Mouse (Mus musculus) kidney, embryonic 14.5 days (tissue): ENCODE measurements around the gene Ypel3. TPM values are rescaled to one million over a fixed set of nuclear protein-coding genes. Genes with fewer than 3 reads are reported as not detected.
A peak's percentile ranks its signal among the peaks of the same experiment; 100 is the strongest.

Source experiments
- ATAC-seq: fragments of 200-750 bp; cut with Nextera tagmentation; 2 replicates; pipeline ENCODE4 v1.8.0; 2017; ENCODE audit warnings: moderate number of reproducible peaks, mild to moderate bottlenecking, moderate TSS enrichment, moderate library complexity; ENCODE audit not compliant: low FRiP score, low TSS enrichment
- H3K27ac ChIP-seq: fragments of 300-500 bp; sonication (generic); 2 replicates; pipeline ENCODE4 v1.5.1; 2014; ENCODE audit warnings: low read depth, mild to moderate bottlenecking, low read length, moderate library complexity, mixed read lengths
- H3K27me3 ChIP-seq: fragments of 300-500 bp; sonication (generic); 2 replicates; pipeline ENCODE4 v1.6.1; 2014; ENCODE audit warnings: mild to moderate bottlenecking, low read length; ENCODE audit not compliant: control insufficient read depth, insufficient read depth
- H3K36me3 ChIP-seq: fragments of 300-500 bp; sonication (generic); 2 replicates; pipeline ENCODE4 v1.6.1; 2014; ENCODE audit warnings: low read length, mixed read lengths; ENCODE audit not compliant: control insufficient read depth, insufficient read depth
- H3K4me1 ChIP-seq: fragments of 300-500 bp; sonication (generic); 2 replicates; pipeline ENCODE4 v1.6.1; 2014; ENCODE audit warnings: low read length, mixed read lengths; ENCODE audit not compliant: control insufficient read depth, insufficient read depth
- H3K4me2 ChIP-seq: fragments of 300-500 bp; sonication (generic); replicated peaks from 2 replicates; pipeline ENCODE4 v1.6.1; 2014; ENCODE audit warnings: low read depth, mild to moderate bottlenecking, low read length
- H3K4me3 ChIP-seq: fragments of 300-500 bp; sonication (generic); 2 replicates; pipeline ENCODE4 v1.5.1; 2014; ENCODE audit warnings: mild to moderate bottlenecking, low read length
- H3K9ac ChIP-seq: fragments of 300-500 bp; sonication (generic); 2 replicates; pipeline ENCODE4 v1.6.1; 2014; ENCODE audit warnings: low read depth, mild to moderate bottlenecking, low read length, moderate library complexity
- H3K9me3 ChIP-seq: fragments of 300-500 bp; sonication (generic); 2 replicates; pipeline ENCODE4 v1.6.1; 2016; ENCODE audit warnings: low read length; ENCODE audit not compliant: control insufficient read depth
- WGBS: fragments of 180-500 bp; shearing (Covaris S2); extraction: QIAGEN DNeasy Blood & Tissue Kit; methylation state at CpG from one replicate; pipeline ENCODE4 v1.1.7; 2014; 5-methylcytosine and 5-hydroxymethylcytosine counted together
- polyA plus RNA-seq: library from polyadenylated mRNA; unstranded; fragments of >200 nt; fragmentation: Nextera tagmentation; extraction: Ambion mirVana; gene quantifications from 2 replicates; pipeline ENCODE4 v1.2.1, GENCODE M21; 2014

Ypel3 gene
- polyA plus RNA-seq, 1 experiment from 2014 or later: 87.5 TPM

- no peak overlapping the region for H3K4me2 ChIP-seq
- H3K4me3 ChIP-seq: no peak overlapping the region
- H3K4me1 ChIP-seq: peaks cover 24% of the 10 kb centered on the region
- peaks cover 39% of the 10 kb centered on the region for H3K36me3 ChIP-seq
- H3K9me3 ChIP-seq: no peaks in the 10 kb centered on the region
- 0 out of 2 replicates have a peak overlapping the region, but pooled peaks have one; percentile 12 for H3K9ac ChIP-seq
- no peak overlapping the region for H3K27ac ChIP-seq
- no peaks in the 10 kb centered on the region for H3K27me3 ChIP-seq
- 66% methylated on average over 13 of the region's 13 CpGs for WGBS
- ATAC-seq: no peak
Observed at GRCm38 (mm10) chr7:126782693-126783092, 5.9 kb downstream of the Ypel3 start.

- 52% methylated on average over 7 of the region's 7 CpGs for WGBS
- ATAC-seq: no peak
- Histone ChIP-seq H3K9me3 (no peaks in the 10 kb centered on the region), H3K9ac (no peak overlapping the region), H3K4me2 (no peak overlapping the region), H3K27me3 (no peaks in the 10 kb centered on the region), H3K4me3 (no peak overlapping the region), H3K36me3 (peaks cover 57% of the 10 kb centered on the region), H3K4me1 (peaks cover 18% of the 10 kb centered on the region), H3K27ac (no peak overlapping the region)
Observed at GRCm38 (mm10) chr7:126784469-126784868, 7.7 kb downstream of the Ypel3 start.

GRCm38 (mm10) chr7:126785056-126785455 is 8.3 kb downstream of the Ypel3 start:
- Histone ChIP-seq H3K27ac (no peak overlapping the region), H3K27me3 (no peaks in the 10 kb centered on the region), H3K9ac (no peak overlapping the region), H3K4me2 (no peak overlapping the region), H3K4me1 (peaks cover 13% of the 10 kb centered on the region), H3K9me3 (no peaks in the 10 kb centered on the region), H3K4me3 (no peak overlapping the region), H3K36me3 (peaks cover 62% of the 10 kb centered on the region)
- no peak for ATAC-seq
- WGBS: 31% methylated on average over 4 of the region's 4 CpGs

- H3K9me3 ChIP-seq: no peaks in the 10 kb centered on the region
- H3K27ac ChIP-seq: no peak overlapping the region
- peaks cover 66% of the 10 kb centered on the region for H3K36me3 ChIP-seq
- no peak overlapping the region for H3K9ac ChIP-seq
- H3K4me2 ChIP-seq: no peak overlapping the region
- peaks cover 13% of the 10 kb centered on the region for H3K4me1 ChIP-seq
- H3K4me3 ChIP-seq: no peak overlapping the region
- H3K27me3 ChIP-seq: no peaks in the 10 kb centered on the region
- ATAC-seq: no peak
- 80% methylated on average over 14 of the region's 14 CpGs for WGBS
Observed at GRCm38 (mm10) chr7:126786142-126786541, 9.4 kb downstream of the Ypel3 start.

GRCm38 (mm10) chr7:126789141-126789540 is 12.4 kb downstream of the Ypel3 start:
- peaks cover 64% of the 10 kb centered on the region for H3K36me3 ChIP-seq
- 89% methylated on average over 4 of the region's 4 CpGs for WGBS
- no peaks in the 10 kb centered on the region for H3K9me3 ChIP-seq
- no peak overlapping the region for H3K27ac ChIP-seq
- no peak for ATAC-seq
- no peaks in the 10 kb centered on the region for H3K27me3 ChIP-seq
- H3K4me1 ChIP-seq: peaks cover 8% of the 10 kb centered on the region
- no peak overlapping the region for H3K4me3 ChIP-seq
- no peak overlapping the region for H3K4me2 ChIP-seq
- no peak overlapping the region for H3K9ac ChIP-seq

GRCm38 (mm10) chr7:126791851-126792720 is 15.3 kb downstream of the Ypel3 start, which contains the start of gene Ppp4c:
Ppp4c (minus strand) TSS chr7:126792496.
- Histone ChIP-seq H3K4me2 (peak within 1 kb of the TSS; percentile 75), H3K4me1 (peaks cover 13% of the 10 kb centered on the region), H3K27ac (peak within 1 kb of the TSS; percentile 98), H3K4me3 (peak within 1 kb of the TSS; percentile 96), H3K9ac (peak within 1 kb of the TSS; percentile 94), H3K36me3 (peaks cover 64% of the 10 kb centered on the region), H3K9me3 (no peaks in the 10 kb centered on the region), H3K27me3 (no peaks in the 10 kb centered on the region)
- WGBS: under 1% methylated on average over 60 of the region's 83 CpGs
- peak; percentile 95 for ATAC-seq

- WGBS: 25% methylated on average over 11 of the region's 11 CpGs
- H3K36me3 ChIP-seq: peaks cover 62% of the 10 kb centered on the region
- peak overlapping the region; percentile 49 for H3K4me2 ChIP-seq
- H3K4me3 ChIP-seq: peak overlapping the region; percentile 96
- H3K9me3 ChIP-seq: no peaks in the 10 kb centered on the region
- H3K4me1 ChIP-seq: peaks cover 20% of the 10 kb centered on the region
- peak; percentile 18; the same call in 1 of the 2 replicates for ATAC-seq
- peak overlapping the region; percentile 98 for H3K27ac ChIP-seq
- H3K9ac ChIP-seq: peak overlapping the region; percentile 94; the same call in 1 of the 2 replicates
- no peaks in the 10 kb centered on the region for H3K27me3 ChIP-seq
Observed at GRCm38 (mm10) chr7:126792721-126793443, 16.1 kb downstream of the Ypel3 start.

GRCm38 (mm10) chr7:126793456-126794270 is 16.9 kb downstream of the Ypel3 start:
- Histone ChIP-seq H3K9ac (no peak overlapping the region), H3K4me3 (no peak overlapping the region), H3K4me2 (no peak overlapping the region), H3K36me3 (peaks cover 54% of the 10 kb centered on the region), H3K4me1 (peaks cover 20% of the 10 kb centered on the region), H3K27ac (no peak overlapping the region), H3K9me3 (no peaks in the 10 kb centered on the region), H3K27me3 (no peaks in the 10 kb centered on the region)
- ATAC-seq: no peak
- WGBS: 72% methylated on average over 4 of the region's 4 CpGs
